Mouse (Mus musculus): Measurements from ENCODE around the gene Pcca. TPM values are rescaled to one million over a fixed set of nuclear protein-coding genes. Genes with fewer than 3 reads are reported as not detected.
"Not testable (repeated sequence)": the region's sequence is repeated elsewhere in the genome, so short reads cannot be mapped to it uniquely, and the experiment has no call there.

Gene Pcca
- polyA plus RNA-seq, 1 experiment from 2014 or later: 32.8 TPM

DNA sequence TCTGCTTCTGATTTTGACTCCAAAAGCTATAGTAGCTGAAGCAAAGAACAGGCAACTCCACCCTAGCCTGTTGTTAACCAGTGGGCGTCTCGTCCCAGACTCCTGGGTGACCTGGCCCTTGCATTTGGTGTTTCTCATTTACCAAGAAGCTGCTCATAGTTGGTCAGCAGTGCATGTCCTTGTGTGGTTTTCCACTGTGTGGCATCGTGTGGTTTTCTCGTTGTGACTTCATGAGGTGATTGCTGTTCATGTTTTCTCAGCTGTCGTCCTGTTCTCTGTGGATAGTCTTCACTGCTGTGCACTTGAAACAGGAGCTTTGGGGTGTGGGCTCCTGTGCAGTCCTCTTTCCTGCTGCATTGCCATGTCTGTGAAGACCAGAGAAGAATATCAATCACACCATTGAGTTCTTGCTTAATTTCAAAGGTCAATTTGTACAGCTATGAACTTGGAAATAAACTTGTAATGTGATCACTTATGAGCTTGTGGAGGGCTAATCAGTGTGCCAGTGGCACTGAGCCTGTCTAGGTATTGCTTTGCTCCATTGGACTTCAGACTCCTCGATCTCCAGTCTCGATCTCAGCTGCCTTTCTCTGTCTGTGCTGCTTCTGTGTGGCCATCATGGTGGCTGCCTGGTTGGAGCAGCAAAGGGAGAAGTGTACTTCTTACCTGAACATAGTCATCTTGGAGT, 40.1 kb downstream of the Pcca start:
- Histone ChIP-seq H3K9me3 (no peaks in the 10 kb centered on the region), H3K9ac (no peak overlapping the region), H3K27me3 (no peaks in the 10 kb centered on the region), H3K4me1 (peaks cover 3% of the 10 kb centered on the region; the same call in 1 of the 2 replicates), H3K4me3 (no peak overlapping the region), H3K27ac (no peak overlapping the region), H3K4me2 (no peak overlapping the region), H3K36me3 (no peaks in the 10 kb centered on the region)
- 84% methylated on average over 7 of the region's 7 CpGs for whole genome bisulfite sequencing
- no peak for ATAC-seq (ENCODE audit: insufficient number of reproducible peaks, insufficient read depth, low FRiP score, low TSS enrichment, low read depth)

DNA sequence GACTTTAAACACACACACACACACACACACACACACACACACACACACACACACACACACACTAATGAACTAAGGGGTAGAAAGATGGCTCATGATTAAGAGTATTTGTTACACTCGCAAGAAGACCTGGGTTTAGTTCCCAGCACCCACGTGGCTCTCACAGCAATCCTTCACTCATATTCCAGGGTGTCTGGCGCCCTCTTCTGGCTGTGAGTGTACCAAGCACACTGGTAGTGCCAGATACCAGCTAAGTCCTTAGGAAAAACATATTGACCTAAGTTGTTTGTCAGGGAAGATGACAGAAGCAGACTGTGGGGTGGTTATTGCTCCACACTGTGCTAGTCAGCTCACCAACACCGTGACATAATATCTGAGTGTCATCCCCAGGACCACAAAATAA, 43.7 kb downstream of the Pcca start:
- Histone ChIP-seq H3K4me1 (no peaks in the 10 kb centered on the region; the same call in none of the 2 replicates), H3K4me3 (no peak overlapping the region), H3K9ac (no peak overlapping the region), H3K9me3 (no peaks in the 10 kb centered on the region), H3K27ac (no peak overlapping the region), H3K4me2 (no peak overlapping the region), H3K36me3 (no peaks in the 10 kb centered on the region), H3K27me3 (no peaks in the 10 kb centered on the region)
- ATAC-seq (ENCODE audit: insufficient number of reproducible peaks, insufficient read depth, low FRiP score, low TSS enrichment, low read depth): no peak
- 84% methylated on average over 4 of the region's 4 CpGs for WGBS

DNA sequence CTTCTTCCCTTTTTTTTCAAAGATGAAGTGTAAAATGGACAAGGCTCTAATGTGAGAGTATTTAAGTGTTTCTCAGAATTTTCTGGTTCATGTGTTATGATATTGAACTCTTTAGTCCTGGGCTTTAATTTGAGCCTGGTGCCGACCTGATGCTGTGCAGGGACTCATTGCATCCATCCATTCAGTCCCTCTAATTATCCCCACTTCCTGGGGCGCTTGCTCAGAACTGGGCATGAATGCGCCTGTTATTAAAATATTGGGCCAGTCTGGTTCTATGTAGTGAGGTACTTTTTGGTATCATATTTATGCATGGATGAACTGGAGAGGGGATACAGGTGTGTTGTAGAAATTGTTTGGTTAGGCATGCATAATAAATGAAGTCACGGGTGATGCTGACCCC, 47.9 kb downstream of the Pcca start:
- 65% methylated on average over 4 of the region's 4 CpGs for WGBS
- Histone ChIP-seq H3K4me2 (no peak overlapping the region), H3K9ac (no peak overlapping the region), H3K36me3 (no peaks in the 10 kb centered on the region), H3K9me3 (no peaks in the 10 kb centered on the region), H3K27ac (no peak overlapping the region), H3K4me3 (no peak overlapping the region), H3K27me3 (no peaks in the 10 kb centered on the region), H3K4me1 (no peaks in the 10 kb centered on the region; the same call in 1 of the 2 replicates)
- ATAC-seq (ENCODE audit: insufficient number of reproducible peaks, insufficient read depth, low FRiP score, low TSS enrichment, low read depth): no peak

DNA sequence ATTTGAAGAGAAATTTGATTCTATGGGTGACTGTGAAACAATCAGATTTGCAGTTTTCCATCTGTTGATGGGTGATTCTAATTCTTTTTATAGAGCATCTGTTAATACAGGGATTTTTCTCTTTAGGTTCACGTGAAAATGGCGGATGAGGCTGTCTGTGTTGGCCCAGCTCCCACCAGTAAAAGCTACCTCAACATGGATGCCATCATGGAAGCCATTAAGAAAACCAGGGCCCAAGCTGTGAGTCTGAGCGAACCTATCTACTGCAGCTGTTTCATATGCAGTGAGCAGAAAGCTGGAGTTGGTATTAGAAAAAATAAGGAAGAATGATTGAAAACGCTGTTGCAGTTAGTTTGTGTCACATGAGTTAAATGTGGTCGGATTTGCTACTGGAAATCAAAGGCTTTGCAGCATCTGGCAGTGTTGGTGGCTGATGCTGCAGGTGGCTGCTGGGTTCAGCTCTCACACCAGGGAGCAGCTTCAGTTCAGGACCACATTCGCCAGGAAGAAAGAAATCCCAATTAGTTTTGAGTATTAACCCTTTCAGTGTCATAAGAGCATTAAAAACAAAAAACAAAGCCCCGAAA, 48.5 kb downstream of the Pcca start:
- Histone ChIP-seq H3K9ac (no peak overlapping the region), H3K4me1 (no peaks in the 10 kb centered on the region; the same call in 1 of the 2 replicates), H3K27ac (no peak overlapping the region), H3K4me3 (no peak overlapping the region), H3K36me3 (no peaks in the 10 kb centered on the region), H3K9me3 (no peaks in the 10 kb centered on the region), H3K4me2 (no peak overlapping the region), H3K27me3 (no peaks in the 10 kb centered on the region)
- 60% methylated on average over 7 of the region's 7 CpGs for WGBS
- no peak for ATAC-seq (ENCODE audit: insufficient number of reproducible peaks, insufficient read depth, low FRiP score, low TSS enrichment, low read depth)

DNA sequence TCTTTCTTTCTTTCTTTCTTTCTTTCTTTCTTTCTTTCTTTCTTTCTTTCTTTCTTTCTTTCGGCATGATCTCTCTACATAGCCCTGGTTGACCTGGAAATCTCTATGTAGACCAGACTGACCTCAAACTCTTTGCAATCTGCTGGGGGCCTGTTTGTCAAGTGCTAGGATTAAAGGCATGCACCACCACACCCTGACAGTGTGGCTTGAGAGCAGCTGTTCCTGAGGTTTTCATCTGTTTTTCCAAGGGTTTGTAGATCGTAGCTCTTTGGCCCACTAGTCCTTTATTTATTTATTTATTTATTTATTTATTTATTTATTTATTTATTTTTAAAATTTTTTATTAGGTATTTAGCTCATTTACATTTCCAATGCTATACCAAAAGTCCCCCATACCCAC, 50.0 kb downstream of the Pcca start:
- H3K9ac ChIP-seq; H3K27ac ChIP-seq; ATAC-seq (ENCODE audit: insufficient number of reproducible peaks, insufficient read depth, low FRiP score, low TSS enrichment, low read depth); H3K9me3 ChIP-seq; H3K4me1 ChIP-seq; H3K36me3 ChIP-seq; H3K27me3 ChIP-seq; H3K4me2 ChIP-seq; H3K4me3 ChIP-seq: not testable (repeated sequence)
- 81% methylated on average over 2 of the region's 2 CpGs for WGBS

DNA sequence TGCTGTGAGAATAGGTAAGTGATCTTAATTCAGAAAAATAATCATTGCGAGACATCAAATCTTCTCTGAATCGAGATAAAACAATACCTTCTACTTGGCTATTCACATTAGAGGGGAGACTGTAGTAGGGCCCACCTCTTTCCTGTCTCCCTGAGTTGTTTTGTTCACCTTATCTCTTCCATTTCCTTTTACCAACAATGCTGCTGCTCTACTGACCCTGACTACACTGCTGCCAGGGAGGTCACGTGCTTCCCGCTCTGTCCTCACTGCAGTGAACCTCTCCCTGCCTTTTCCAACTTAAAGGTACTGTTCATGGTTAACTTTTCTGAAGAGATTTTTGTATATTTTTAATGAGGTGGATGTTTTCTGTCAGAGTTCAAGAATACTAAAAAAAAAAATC, 52.8 kb downstream of the Pcca start:
- Histone ChIP-seq H3K4me1 (no peaks in the 10 kb centered on the region; the same call in 1 of the 2 replicates), H3K4me3 (no peak overlapping the region), H3K27me3 (no peaks in the 10 kb centered on the region), H3K27ac (no peak overlapping the region), H3K9me3 (no peaks in the 10 kb centered on the region), H3K36me3 (no peaks in the 10 kb centered on the region), H3K4me2 (no peak overlapping the region), H3K9ac (no peak overlapping the region)
- WGBS: 83% methylated on average over 4 of the region's 4 CpGs
- ATAC-seq (ENCODE audit: insufficient number of reproducible peaks, insufficient read depth, low FRiP score, low TSS enrichment, low read depth): no peak

DNA sequence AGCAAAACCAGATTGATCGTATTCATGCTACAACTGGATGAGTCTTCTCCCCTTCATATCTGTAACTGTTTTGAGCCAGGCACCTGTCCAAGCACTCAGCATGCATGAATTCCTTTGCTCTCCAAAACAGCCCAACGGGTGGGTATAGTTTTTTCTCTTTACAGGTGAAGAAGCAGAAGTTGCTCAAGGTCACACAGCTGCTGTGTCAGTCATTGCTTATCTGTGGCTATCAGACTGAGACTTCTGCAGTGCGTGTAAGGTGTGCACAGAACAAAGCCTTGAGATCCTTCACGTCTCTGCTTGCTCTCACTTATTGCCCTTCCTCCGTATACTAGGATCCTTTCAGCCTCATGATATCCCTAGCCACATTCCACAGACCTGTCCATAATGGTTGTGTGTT, 63.4 kb downstream of the Pcca start:
- ATAC-seq (ENCODE audit: insufficient number of reproducible peaks, insufficient read depth, low FRiP score, low TSS enrichment, low read depth): no peak
- peaks cover 12% of the 10 kb centered on the region; the same call in 1 of the 2 replicates for H3K4me1 ChIP-seq
- H3K27me3 ChIP-seq: no peaks in the 10 kb centered on the region
- H3K4me3 ChIP-seq: no peak overlapping the region
- no peak overlapping the region for H3K27ac ChIP-seq
- no peak overlapping the region for H3K9ac ChIP-seq
- H3K4me2 ChIP-seq: no peak overlapping the region
- WGBS: 79% methylated on average over 5 of the region's 5 CpGs
- H3K36me3 ChIP-seq: no peaks in the 10 kb centered on the region
- no peaks in the 10 kb centered on the region for H3K9me3 ChIP-seq

DNA sequence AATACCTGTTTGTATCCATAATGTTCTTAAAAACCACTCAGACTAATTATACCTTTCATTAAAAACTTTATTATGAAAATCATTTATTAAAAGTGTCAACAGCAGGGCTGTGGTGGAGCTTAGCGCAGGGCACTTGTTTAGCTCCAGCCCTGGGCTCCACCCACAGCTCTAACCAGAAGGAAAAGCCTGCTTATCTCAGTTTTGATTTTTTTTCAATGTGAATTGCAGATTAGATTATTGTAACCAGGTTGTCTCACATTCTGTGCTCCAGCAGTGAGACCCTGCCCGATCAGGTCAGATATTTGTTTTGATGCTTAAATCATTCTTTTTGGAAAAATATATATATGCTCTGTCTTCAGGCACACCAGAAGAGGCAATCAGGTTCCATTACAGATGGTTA, 64.7 kb downstream of the Pcca start:
- Histone ChIP-seq H3K9ac (no peak overlapping the region), H3K27ac (no peak overlapping the region), H3K4me3 (no peak overlapping the region), H3K36me3 (no peaks in the 10 kb centered on the region), H3K4me1 (peaks cover 12% of the 10 kb centered on the region; the same call in 1 of the 2 replicates), H3K4me2 (no peak overlapping the region), H3K9me3 (no peaks in the 10 kb centered on the region), H3K27me3 (no peaks in the 10 kb centered on the region)
- no peak for ATAC-seq (ENCODE audit: insufficient number of reproducible peaks, insufficient read depth, low FRiP score, low TSS enrichment, low read depth)
- 86% methylated on average over 2 of the region's 2 CpGs for WGBS

DNA sequence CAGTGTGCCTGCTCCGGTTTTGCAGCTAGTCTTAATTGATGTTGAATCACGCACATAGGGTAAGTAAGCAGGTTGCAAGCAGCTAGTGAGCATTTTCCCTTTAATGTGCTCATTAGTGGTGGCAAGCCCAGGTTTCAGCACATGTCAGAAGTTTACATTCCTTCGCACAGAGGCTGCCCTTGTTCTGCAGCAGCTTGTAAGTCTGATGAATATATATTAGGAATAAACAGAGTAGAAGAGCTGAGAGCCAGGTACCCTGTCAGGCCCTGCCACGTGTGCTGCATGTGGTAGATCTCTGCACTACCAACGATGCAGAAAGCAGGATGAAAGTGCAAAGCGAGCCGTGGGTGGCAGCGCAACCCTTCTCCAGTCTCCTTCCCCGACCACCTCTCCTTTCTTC, 65.7 kb downstream of the Pcca start:
- Histone ChIP-seq H3K27me3 (peaks cover 3% of the 10 kb centered on the region; the same call in 1 of the 2 replicates), H3K4me1 (peaks cover 9% of the 10 kb centered on the region; the same call in 1 of the 2 replicates), H3K36me3 (no peaks in the 10 kb centered on the region), H3K4me3 (no peak overlapping the region), H3K9me3 (no peaks in the 10 kb centered on the region), H3K9ac (no peak overlapping the region), H3K27ac (no peak overlapping the region), H3K4me2 (no peak overlapping the region)
- no peak for ATAC-seq (ENCODE audit: insufficient number of reproducible peaks, insufficient read depth, low FRiP score, low TSS enrichment, low read depth)
- 55% methylated on average over 9 of the region's 9 CpGs for WGBS

DNA sequence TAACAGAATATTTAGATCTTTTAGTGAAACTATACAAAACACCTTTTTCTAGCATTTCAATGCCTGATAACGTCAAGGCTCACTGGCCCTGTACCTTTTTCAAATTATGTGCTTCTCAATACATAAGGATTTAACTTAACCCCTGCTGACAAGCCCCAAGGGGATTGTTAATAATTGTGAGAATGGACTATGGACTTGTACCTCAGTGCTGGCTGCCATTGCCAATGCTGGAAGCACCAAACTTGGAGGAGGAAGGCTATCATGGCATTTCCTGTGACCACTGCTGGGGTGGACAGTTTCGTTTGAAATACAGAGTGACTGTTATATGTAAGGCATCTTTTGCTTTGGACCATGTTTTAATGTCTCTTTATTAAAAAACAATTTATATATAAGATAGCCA, 68.6 kb downstream of the Pcca start:
- 60% methylated on average over 2 of the region's 2 CpGs for WGBS

DNA sequence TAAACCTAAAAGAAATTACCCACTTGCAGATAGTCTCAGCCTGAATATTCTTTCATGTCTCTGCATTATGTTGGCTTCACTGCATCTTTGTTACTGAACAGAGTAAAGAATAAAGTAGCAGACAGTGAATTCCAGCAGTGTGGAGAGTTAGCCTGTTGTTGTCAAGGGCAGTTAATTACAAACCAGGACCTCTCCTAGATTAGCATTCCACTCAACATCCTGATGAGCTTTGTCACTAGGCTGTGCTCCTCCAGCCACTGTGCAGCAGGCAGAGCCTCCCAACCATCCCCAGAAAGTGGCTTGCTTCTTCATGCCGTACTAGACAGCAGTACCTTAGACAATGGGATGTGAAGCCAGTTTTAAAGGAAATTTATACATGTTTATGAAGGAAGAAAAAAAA, 72.4 kb downstream of the Pcca start:
- H3K4me1 ChIP-seq: peaks cover 22% of the 10 kb centered on the region
- H3K9ac ChIP-seq: no peak overlapping the region
- peaks cover 3% of the 10 kb centered on the region; the same call in 1 of the 2 replicates for H3K27me3 ChIP-seq
- WGBS: 63% methylated on average over 1 of the region's 1 CpGs
- no peak for ATAC-seq (ENCODE audit: insufficient number of reproducible peaks, insufficient read depth, low FRiP score, low TSS enrichment, low read depth)
- no peaks in the 10 kb centered on the region for H3K9me3 ChIP-seq
- no peak overlapping the region for H3K4me3 ChIP-seq
- H3K4me2 ChIP-seq: no peak overlapping the region
- H3K27ac ChIP-seq: no peak overlapping the region
- no peaks in the 10 kb centered on the region for H3K36me3 ChIP-seq

More for the DNA sequence above, 68.6 kb downstream of the Pcca start:
- Histone ChIP-seq H3K9ac (no peak overlapping the region), H3K27me3 (peaks cover 3% of the 10 kb centered on the region; the same call in 1 of the 2 replicates), H3K4me2 (no peak overlapping the region), H3K9me3 (no peaks in the 10 kb centered on the region), H3K4me1 (peaks cover 18% of the 10 kb centered on the region), H3K27ac (no peak overlapping the region), H3K4me3 (no peak overlapping the region), H3K36me3 (no peaks in the 10 kb centered on the region)
- no peak for ATAC-seq (ENCODE audit: insufficient number of reproducible peaks, insufficient read depth, low FRiP score, low TSS enrichment, low read depth)

DNA sequence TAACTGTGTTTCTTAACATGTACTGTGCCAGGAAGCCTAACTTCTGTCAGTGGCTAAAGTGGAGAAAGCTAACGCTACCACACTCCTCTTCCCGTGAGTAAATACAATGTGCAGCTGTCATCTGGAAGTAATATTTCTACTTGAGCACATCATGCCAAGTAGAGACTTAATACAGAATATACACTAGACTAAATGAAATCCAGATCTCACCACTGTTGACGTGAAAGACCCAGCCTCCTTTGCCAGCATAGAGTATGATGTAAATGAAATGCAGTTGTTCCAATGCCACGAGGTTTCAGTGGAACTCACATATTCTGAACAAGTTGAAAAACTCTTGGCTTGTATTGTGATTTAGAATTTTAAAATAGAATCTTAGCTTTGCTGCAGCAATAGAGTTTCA, 73.3 kb downstream of the Pcca start:
- Histone ChIP-seq H3K4me3 (no peak overlapping the region), H3K36me3 (no peaks in the 10 kb centered on the region), H3K9ac (no peak overlapping the region), H3K4me1 (peaks cover 19% of the 10 kb centered on the region), H3K27ac (peak overlapping the region; percentile 87), H3K4me2 (peak overlapping the region; percentile 17; the same call in 1 of the 2 replicates), H3K27me3 (peaks cover 3% of the 10 kb centered on the region; the same call in 1 of the 2 replicates), H3K9me3 (no peaks in the 10 kb centered on the region)
- peak; percentile 83 for ATAC-seq (ENCODE audit: insufficient number of reproducible peaks, insufficient read depth, low FRiP score, low TSS enrichment, low read depth)
- 29% methylated on average over 4 of the region's 4 CpGs for WGBS

All from embryonic facial prominence, embryonic 13.5 days (tissue).